In the genomic region with DNA sequence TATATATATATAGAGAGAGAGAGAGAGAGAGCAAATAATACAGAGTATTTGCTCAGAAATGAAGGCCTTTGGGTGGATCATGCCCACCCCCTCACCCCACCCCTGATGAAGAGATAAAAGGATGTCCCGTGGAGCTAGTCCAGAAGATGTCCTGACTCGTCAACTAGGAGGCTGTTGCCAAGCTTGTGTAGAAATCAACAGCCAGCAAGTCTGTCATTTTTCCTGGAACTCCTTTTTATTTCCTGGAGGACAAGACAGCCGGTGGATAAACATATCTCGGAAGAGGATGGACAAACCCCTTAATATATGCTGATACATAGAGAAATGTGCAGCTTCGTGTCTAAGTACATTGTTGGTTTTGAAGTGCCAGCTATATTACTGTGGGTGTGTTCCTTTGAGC, we compare ENCODE assay signal across 28 mouse cellular contexts.
"Had no signal": no experiment of that assay in that cellular context is flagged by ENCODE, and none has a peak within 500 bp of the region (broad histone marks: within the 10 kb centered on the region; RNA-seq: fewer than 3 reads in every experiment).

No protein-coding gene starts in this region.

- H3K4me3 ChIP-seq: embryonic facial prominence, embryonic 10.5 days; embryonic facial prominence, embryonic 12.5 days; embryonic facial prominence, embryonic 13.5 days; embryonic facial prominence, embryonic 15.5 days; erythroblast, embryonic 14.5 days; forebrain, embryonic 10.5 days; forebrain, embryonic 12.5 days; forebrain, embryonic 13.5 days; forebrain, embryonic 15.5 days; gastrocnemius, adult 2 months had no signal

- H3K27ac ChIP-seq: embryonic facial prominence, embryonic 10.5 days; embryonic facial prominence, embryonic 12.5 days; embryonic facial prominence, embryonic 13.5 days; embryonic facial prominence, embryonic 15.5 days; forebrain, embryonic 10.5 days; forebrain, embryonic 12.5 days; forebrain, embryonic 13.5 days; forebrain, embryonic 15.5 days; gastrocnemius, adult 2 months had no signal

- H3K4me2 ChIP-seq: embryonic facial prominence, embryonic 12.5 days; embryonic facial prominence, embryonic 13.5 days; embryonic facial prominence, embryonic 15.5 days; forebrain, embryonic 12.5 days; forebrain, embryonic 13.5 days; forebrain, embryonic 15.5 days had no signal

- H3K27me3 ChIP-seq: embryonic facial prominence, embryonic 12.5 days; embryonic facial prominence, embryonic 13.5 days; embryonic facial prominence, embryonic 15.5 days; forebrain, embryonic 12.5 days; forebrain, embryonic 13.5 days; forebrain, embryonic 15.5 days had no signal

- ATAC-seq: forebrain, embryonic 13.5 days; forebrain, embryonic 14.5 days; forebrain, embryonic 15.5 days; forebrain, embryonic 16.5 days; forebrain, postnatal 0 days had no signal

- H3K9ac ChIP-seq: embryonic facial prominence, embryonic 12.5 days; embryonic facial prominence, embryonic 13.5 days; embryonic facial prominence, embryonic 15.5 days; forebrain, embryonic 12.5 days; forebrain, embryonic 13.5 days; forebrain, embryonic 15.5 days; forebrain, postnatal 0 days had no signal

- H3K4me1 ChIP-seq: embryonic facial prominence, embryonic 10.5 days; embryonic facial prominence, embryonic 12.5 days; embryonic facial prominence, embryonic 13.5 days; embryonic facial prominence, embryonic 15.5 days; forebrain, embryonic 10.5 days; forebrain, embryonic 12.5 days; forebrain, embryonic 13.5 days; forebrain, embryonic 15.5 days had no signal

- H3K9me3 ChIP-seq: embryonic facial prominence, embryonic 15.5 days; forebrain, embryonic 15.5 days had no signal

- H3K36me3 ChIP-seq: forebrain, embryonic 12.5 days; forebrain, embryonic 15.5 days had no signal

- DNase-seq: cerebellum, adult 2 months; cerebellum, adult 8-10 months; cerebellum, adult 9-10 months; cerebellum, adult 9-11 months; cerebellum, postnatal 10 days; cerebellum, postnatal 14 days; cerebellum, postnatal 25 days; cerebellum, postnatal 36 days; embryo, embryonic 11 days; forebrain, postnatal 0 days; gastrocnemius, adult 2 months; gastrocnemius, postnatal 10 days; gastrocnemius, postnatal 14 days; gastrocnemius, postnatal 25 days; gastrocnemius, postnatal 36 days; heart, adult 11 months; heart, adult 18-20 months had no signal
